Mouse (Mus musculus) embryonic stem cell, embryonic (primary cell): ENCODE data around the gene Syt12.

ENCODE experiments used
- CTCF ChIA-PET, 4 experiments: fragments of 300-600 bp in 2 of 4; fragments of 350-600 bp in 2 of 4; sonication (Branson Sonifier 250); formaldehyde crosslinking; loops; one replicate each; lab custom pipeline; 2022; ENCODE audit warnings: inconsistent platforms in 2 of 4; lab: Charles Lee
- POLR2A ChIA-PET, 4 experiments: fragments of 300-600 bp in 2 of 4; fragments of 350-600 bp in 2 of 4; sonication (Branson Sonifier 250); formaldehyde crosslinking; loops; one replicate each; lab custom pipeline; 2022; ENCODE audit warnings: antibody characterized with exemption in 4 of 4, inconsistent platforms in 1 of 4; lab: Charles Lee

Syt12 gene

GRCm38 (mm10) chr19:4441621-4442161 is 35.6 kb downstream of the Syt12 start:
- POLR2A ChIA-PET = interaction anchor here in 3 of 4 experiments (0.5 to 4.0 kb wide), 20 partner anchors 9 to 1158 kb away, joined by 3 to 42 read pairs (median 6); partner anchors contain the start of genes Ankrd13d (in 1 of the 3), Kdm2a (in 1 of the 3), Lrfn4 (in 1 of the 3) and Pcx (in 1 of the 3)

GRCm38 (mm10) chr19:4441090-4441591 is 36.1 kb downstream of the Syt12 start:
- ChIA-PET POLR2A (interaction anchor here in 3 of 4 experiments (0.6 to 4.0 kb wide), 30 partner anchors 9 to 1218 kb away, joined by 3 to 42 read pairs (median 5); partner anchors contain the start of genes Ankrd13d (in 1 of the 3), Kdm2a (in 1 of the 3), Pcx (in 1 of the 3) and Pold4 (in 1 of the 3)), CTCF (interaction anchor here (0.5 to 7.7 kb wide), 74 partner anchors 8 to 874 kb away, joined by 3 to 69 read pairs (median 4); partner anchors contain the start of genes Kdm2a (in 1 of the 4), Ndufs8 (in 1 of the 4), Pcx (in 1 of the 4) and Rce1 (in 1 of the 4))

More at GRCm38 (mm10) chr19:4441621-4442161, 35.6 kb downstream of the Syt12 start:
- CTCF ChIA-PET = interaction anchor here (0.5 to 7.7 kb wide), 61 partner anchors 8 to 577 kb away, joined by 3 to 69 read pairs (median 4); partner anchors contain the start of genes Ankrd13d (in 1 of the 4), Kdm2a (in 1 of the 4), Pcx (in 1 of the 4) and Rce1 (in 1 of the 4)

GRCm38 (mm10) chr19:4440222-4440621 is 37.0 kb downstream of the Syt12 start:
- ChIA-PET CTCF (interaction anchor here (0.5 to 7.7 kb wide), 42 partner anchors 7 to 579 kb away, joined by 3 to 69 read pairs (median 5); partner anchors contain the start of genes Ankrd13d (in 1 of the 4), Kdm2a (in 1 of the 4) and Pcx (in 1 of the 4)), POLR2A (interaction anchor here (0.5 to 4.0 kb wide), 40 partner anchors 8 to 596 kb away, joined by 3 to 42 read pairs (median 4); partner anchors contain the start of genes Ankrd13d (in 1 of the 4), Cdk2ap2 (in 1 of the 4), Gm21992 (in 1 of the 4) and Kdm2a (in 1 of the 4))

- CTCF ChIA-PET = interaction anchor here in 3 of 4 experiments (0.5 to 7.7 kb wide), 13 partner anchors 9 to 646 kb away, joined by 3 to 69 read pairs (median 11); partner anchors contain the start of genes Ankrd13d (in 1 of the 3) and Tmem151a (in 1 of the 3)
- POLR2A ChIA-PET = interaction anchor here in 3 of 4 experiments (1.0 to 4.0 kb wide), 21 partner anchors 8 to 372 kb away, joined by 3 to 42 read pairs (median 5); partner anchors contain the start of genes Gm21992 (in 1 of the 3), Kdm2a (in 1 of the 3), Pcx (in 1 of the 3) and Rbm14 (in 1 of the 3)
Observed at GRCm38 (mm10) chr19:4439161-4439801, 38.0 kb downstream of the Syt12 start, which contains the start of gene Rhod. Gene Rhod, minus strand, starts transcription at chr19:4439432.

- ChIA-PET POLR2A (interaction anchor here in 3 of 4 experiments (1.0 to 4.0 kb wide), 12 partner anchors 9 to 155 kb away, joined by 3 to 42 read pairs (median 6); partner anchors contain the start of genes Kdm2a (in 1 of the 3) and Pcx (in 1 of the 3)), CTCF (interaction anchor here in 3 of 4 experiments (0.5 to 7.7 kb wide), 7 partner anchors 13 to 647 kb away, joined by 3 to 69 read pairs (median 39); partner anchors contain the start of gene Tmem151a (in 1 of the 3))
Observed at GRCm38 (mm10) chr19:4438791-4439160, 38.5 kb downstream of the Syt12 start.

GRCm38 (mm10) chr19:4437886-4438285 is 39.4 kb downstream of the Syt12 start:
- ChIA-PET POLR2A (interaction anchor here in 2 of 4 experiments (0.6 to 4.0 kb wide), 6 partner anchors 10 to 154 kb away, joined by 3 to 42 read pairs (median 6); no protein-coding TSS in a partner anchor), CTCF (interaction anchor here in 2 of 4 experiments (0.6 to 7.7 kb wide), 4 partner anchors 12 to 171 kb away, joined by 5 to 69 read pairs (median 62); no protein-coding TSS in a partner anchor)

GRCm38 (mm10) chr19:4436254-4436653 is 41.0 kb downstream of the Syt12 start:
- ChIA-PET CTCF (interaction anchor here in 3 of 4 experiments (0.6 to 1.4 kb wide), 6 partner anchors 10 to 264 kb away, joined by 3 to 7 read pairs (median 4); no protein-coding TSS in a partner anchor), POLR2A (interaction anchor here in 2 of 4 experiments (0.6 to 1.0 kb wide), 3 partner anchors 10 to 167 kb away, joined by 3 to 6 read pairs (median 4); partner anchors contain the start of gene Ssh3 (in 1 of the 2))

- ChIA-PET POLR2A (interaction anchor here in 1 of 4 experiments (1.2 kb wide), 1 partner anchor 9 kb away, joined by 3 read pairs; no protein-coding TSS in a partner anchor), CTCF (interaction anchor here in 1 of 4 experiments (1.0 to 2.4 kb wide), 3 partner anchors 17 to 206 kb away, joined by 3 to 8 read pairs (median 3); no protein-coding TSS in a partner anchor)
Observed at GRCm38 (mm10) chr19:4434999-4435398, 42.2 kb downstream of the Syt12 start.

GRCm38 (mm10) chr19:4433756-4434155 is 43.5 kb downstream of the Syt12 start:
- CTCF ChIA-PET = interaction anchor here in 2 of 4 experiments (0.6 to 2.4 kb wide), 6 partner anchors 7 to 840 kb away, joined by 4 to 9 read pairs (median 7); no protein-coding TSS in a partner anchor
- POLR2A ChIA-PET = interaction anchor here (0.6 to 1.8 kb wide), 8 partner anchors 8 to 121 kb away, joined by 3 to 6 read pairs (median 4); no protein-coding TSS in a partner anchor

GRCm38 (mm10) chr19:4430091-4430620 is 47.1 kb downstream of the Syt12 start:
- POLR2A ChIA-PET = interaction anchor here in 1 of 4 experiments (1.5 kb wide), 1 partner anchor 39 kb away, joined by 3 read pairs; no protein-coding TSS in a partner anchor
- CTCF ChIA-PET = interaction anchor here in 3 of 4 experiments (1.1 to 2.5 kb wide), 4 partner anchors 10 to 46 kb away, joined by 3 to 12 read pairs (median 7); no protein-coding TSS in a partner anchor

- ChIA-PET CTCF (interaction anchor here (0.6 to 4.1 kb wide), 27 partner anchors 9 to 591 kb away, joined by 3 to 60 read pairs (median 4); partner anchors contain the start of genes Rce1 (in 2 of the 4), Ankrd13d (in 1 of the 4) and Rhod (in 1 of the 4)), POLR2A (interaction anchor here in 3 of 4 experiments (0.5 to 3.2 kb wide), 22 partner anchors 9 to 156 kb away, joined by 3 to 25 read pairs (median 4); partner anchors contain the start of genes Rhod (in 2 of the 3), Kdm2a (in 1 of the 3) and Ssh3 (in 1 of the 3))
Observed at GRCm38 (mm10) chr19:4425610-4426366, 51.5 kb downstream of the Syt12 start.

GRCm38 (mm10) chr19:4423021-4423420 is 54.2 kb downstream of the Syt12 start:
- POLR2A ChIA-PET = interaction anchor here in 1 of 4 experiments (0.6 kb wide), 1 partner anchor 163 kb away, joined by 3 read pairs; no protein-coding TSS in a partner anchor
- CTCF ChIA-PET = interaction anchor here in 1 of 4 experiments (0.6 kb wide), 1 partner anchor 352 kb away, joined by 3 read pairs; no protein-coding TSS in a partner anchor

- ChIA-PET CTCF (no interaction called here), POLR2A (interaction anchor here in 1 of 4 experiments (0.7 kb wide), 1 partner anchor 45 kb away, joined by 3 read pairs; no protein-coding TSS in a partner anchor)
Observed at GRCm38 (mm10) chr19:4422581-4422980, 54.7 kb downstream of the Syt12 start.

- POLR2A ChIA-PET = interaction anchor here in 3 of 4 experiments (0.6 to 0.9 kb wide), 3 partner anchors 12 to 373 kb away, joined by 3 read pairs; no protein-coding TSS in a partner anchor
- CTCF ChIA-PET = interaction anchor here in 2 of 4 experiments (0.8 to 2.0 kb wide), 5 partner anchors 8 to 36 kb away, joined by 3 to 7 read pairs (median 4); no protein-coding TSS in a partner anchor
Observed at GRCm38 (mm10) chr19:4420153-4420910, 56.9 kb downstream of the Syt12 start.
